Mouse (Mus musculus) monocyte, adult 5-6 weeks (primary cell): ENCODE data around the gene Mcm2. TPM values are rescaled to one million over a fixed set of nuclear protein-coding genes. Genes with fewer than 3 reads are reported as not detected.

Source experiments
- ATAC-seq: fragments of 153-309, 156-312 bp; replicated peaks from 2 replicates; pipeline ENCODE4 v1.8.0; 2017; ENCODE audit warnings: mild to moderate bottlenecking; ENCODE audit not compliant: low TSS enrichment, insufficient number of reproducible peaks, severe bottlenecking, poor library complexity, low FRiP score
- total RNA-seq: library from RNA; stranded (forward); fragments of 200-1000, 200-491, 200-594 nt; gene quantifications from 3 replicates; pipeline ENCODE4 v1.2.3, GENCODE M21; 2017

Mcm2 gene
- total RNA-seq, 1 experiment from 2014 or later = 10.9 TPM

DNA sequence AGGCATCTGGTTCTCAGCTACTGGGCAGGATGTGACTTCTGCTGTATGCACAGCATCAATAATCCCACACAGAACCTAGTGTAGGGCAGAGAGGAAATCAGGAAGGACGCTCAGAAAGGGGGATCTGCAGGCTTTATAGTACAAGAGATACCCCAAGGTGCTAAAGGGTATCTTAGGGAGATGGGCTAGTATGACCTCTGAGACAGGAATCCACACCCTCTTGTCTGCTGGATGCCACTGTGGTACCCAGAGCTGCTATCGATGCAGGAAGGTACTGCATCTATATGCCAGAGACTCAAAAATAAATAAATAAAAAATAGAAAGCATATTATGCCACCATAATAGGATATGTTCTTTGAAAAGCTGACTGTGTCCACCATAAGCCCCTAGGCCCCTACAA, 1.0 kb upstream of the Mcm2 start:
- ATAC-seq = no peak

DNA sequence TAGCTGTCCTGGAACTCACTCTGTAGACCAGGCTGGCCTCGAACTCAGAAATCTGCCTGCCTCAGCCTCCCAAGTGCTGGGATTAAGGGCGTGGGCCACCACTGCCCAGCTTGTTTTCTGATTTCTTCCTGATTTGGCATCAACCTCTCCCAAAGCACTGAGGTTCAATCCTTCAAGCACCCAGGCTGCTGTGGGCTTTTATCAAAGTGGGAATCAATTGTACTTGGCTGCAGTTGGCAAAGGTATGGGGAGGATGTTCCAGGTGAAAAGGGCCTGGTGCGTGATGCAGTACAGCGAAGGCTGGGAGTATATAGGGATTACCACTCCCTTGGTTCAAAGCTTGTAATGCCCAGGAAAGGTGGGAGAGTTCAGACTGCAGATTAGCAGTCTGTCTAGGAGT, 506 bp upstream of the Mcm2 start:
- ATAC-seq = no peak

DNA sequence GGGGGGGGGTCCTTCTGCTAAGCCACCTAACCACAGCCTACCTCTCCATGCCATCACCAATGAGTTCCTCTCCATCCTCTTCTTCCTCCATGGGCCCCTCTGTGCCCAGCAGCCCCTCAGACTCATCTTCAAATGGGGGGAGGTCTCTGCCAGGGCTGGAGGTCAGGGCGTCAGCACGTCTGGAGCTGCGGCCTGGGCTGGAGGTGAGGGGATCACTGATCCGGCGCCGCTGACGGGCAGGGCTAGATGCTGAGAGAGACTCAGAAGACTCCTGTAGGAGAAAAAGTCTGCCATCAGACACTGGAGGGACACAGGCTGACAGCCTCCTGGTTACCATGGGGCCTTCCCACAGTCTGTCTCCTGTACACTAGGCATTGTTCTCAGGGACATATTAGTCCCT, 1.3 kb downstream of the Mcm2 start:
- no peak for ATAC-seq

DNA sequence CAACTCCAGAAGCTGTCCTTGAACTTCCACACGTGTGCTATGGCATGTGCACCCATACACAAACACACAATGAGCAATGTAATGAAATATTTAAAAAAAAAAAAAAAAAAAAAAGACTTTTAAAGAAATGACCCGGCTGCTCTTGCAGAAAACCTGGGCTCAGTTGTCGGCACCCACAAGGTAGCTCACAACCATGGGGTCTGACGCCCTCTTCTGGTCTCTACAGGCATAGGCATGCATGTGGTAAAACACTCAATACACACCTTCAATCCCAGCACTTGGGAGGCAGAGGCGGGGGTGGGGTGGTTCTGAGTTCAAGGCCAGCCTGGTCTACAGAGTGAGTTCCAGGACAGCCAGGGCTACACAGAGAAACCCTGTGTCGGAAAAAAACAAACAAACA, 2.6 kb downstream of the Mcm2 start:
- ATAC-seq = no peak

DNA sequence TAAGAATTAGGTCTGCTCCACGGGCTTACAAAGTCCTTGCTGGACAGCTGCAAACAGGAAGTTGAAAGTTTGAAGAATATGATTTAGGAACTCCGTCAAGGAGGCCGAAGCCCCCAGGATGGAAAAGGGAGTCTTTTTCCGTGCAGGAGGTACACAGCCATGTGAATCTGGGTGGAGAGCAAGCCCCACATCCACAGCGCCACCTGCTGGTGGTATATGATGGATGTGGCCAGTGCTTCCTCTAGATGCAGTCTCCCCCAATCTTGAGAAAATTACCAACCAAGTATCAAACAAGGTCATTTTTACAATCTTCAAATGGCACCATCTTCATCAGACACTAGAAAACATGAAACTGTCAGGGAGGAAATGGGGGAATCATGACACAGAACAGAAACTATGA, 5.0 kb downstream of the Mcm2 start:
- ATAC-seq = no peak

DNA sequence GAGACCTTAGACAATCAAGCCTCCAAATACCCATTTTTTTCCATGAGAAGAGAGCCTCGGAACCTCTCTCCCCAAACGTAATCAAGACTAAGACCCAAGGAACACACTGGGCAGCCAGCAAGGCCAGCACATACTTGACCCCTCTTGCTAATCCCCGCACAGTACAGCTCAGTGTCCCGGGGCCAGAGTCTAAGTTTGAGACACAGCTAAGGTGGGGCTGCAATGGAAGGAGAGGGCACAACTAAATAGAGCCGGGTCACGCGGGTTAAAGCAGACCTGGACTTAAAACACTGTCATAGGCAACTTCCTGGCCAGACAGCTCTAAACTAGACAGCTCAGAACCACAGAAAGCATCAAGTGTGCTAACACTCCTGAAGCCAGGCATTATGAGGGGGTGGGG, 7.7 kb downstream of the Mcm2 start:
- no peak for ATAC-seq

DNA sequence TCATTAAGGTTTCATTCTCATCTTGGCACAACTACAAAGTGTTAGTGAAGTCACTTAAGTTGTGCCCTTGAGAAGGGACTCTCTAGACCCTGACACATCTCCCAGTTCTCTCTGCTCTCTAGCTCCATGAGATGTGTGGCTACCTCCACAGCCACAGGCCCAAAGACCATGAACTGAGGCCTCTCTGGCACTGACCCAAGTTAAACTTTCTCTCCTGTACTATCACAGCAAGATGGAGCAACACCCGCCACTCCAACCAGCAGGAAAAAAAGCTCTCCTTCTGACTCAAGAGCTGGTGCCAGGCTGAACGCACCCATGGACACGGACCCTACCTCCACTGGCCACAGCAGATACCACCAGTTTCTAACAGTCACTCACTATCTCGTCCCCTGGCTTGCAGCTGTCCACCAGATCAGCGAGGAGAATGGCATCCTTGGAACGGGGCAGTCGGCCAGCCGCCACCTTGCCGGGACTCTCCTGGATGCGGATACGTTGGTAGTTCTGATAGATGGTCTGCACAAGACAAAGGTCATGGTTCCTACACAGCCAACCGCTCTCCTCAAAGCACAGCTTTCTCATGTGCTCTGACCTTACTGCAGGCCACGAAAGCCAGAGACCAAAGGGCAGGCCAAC, 9.1 kb downstream of the Mcm2 start:
- no peak for ATAC-seq

DNA sequence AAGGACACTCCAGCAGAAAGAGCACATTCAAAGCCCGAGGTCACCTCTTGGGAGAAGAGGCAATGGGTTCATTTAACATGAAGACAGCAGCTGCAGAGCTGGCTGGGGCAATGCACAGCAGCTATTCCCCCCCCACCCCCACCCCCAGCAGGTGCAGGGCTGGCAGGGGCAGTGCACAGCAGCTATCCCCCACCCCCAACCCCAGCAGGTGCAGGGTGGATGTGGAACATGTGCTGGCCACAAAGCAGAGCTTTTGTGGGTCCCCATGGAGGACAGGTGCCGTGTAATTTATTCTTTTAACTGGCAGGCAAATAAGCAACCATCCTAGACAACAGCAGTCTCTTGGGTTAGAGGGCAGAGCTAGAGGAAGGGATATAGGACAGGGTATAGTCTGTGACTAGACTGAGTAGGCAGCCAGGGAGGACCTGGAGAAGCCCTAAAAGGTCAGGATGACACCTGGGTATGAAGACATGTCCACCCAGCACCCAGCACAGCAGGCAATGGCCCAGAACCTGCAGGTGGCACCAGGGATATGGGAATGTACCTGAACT, 12.1 kb downstream of the Mcm2 start:
- ATAC-seq = no peak

DNA sequence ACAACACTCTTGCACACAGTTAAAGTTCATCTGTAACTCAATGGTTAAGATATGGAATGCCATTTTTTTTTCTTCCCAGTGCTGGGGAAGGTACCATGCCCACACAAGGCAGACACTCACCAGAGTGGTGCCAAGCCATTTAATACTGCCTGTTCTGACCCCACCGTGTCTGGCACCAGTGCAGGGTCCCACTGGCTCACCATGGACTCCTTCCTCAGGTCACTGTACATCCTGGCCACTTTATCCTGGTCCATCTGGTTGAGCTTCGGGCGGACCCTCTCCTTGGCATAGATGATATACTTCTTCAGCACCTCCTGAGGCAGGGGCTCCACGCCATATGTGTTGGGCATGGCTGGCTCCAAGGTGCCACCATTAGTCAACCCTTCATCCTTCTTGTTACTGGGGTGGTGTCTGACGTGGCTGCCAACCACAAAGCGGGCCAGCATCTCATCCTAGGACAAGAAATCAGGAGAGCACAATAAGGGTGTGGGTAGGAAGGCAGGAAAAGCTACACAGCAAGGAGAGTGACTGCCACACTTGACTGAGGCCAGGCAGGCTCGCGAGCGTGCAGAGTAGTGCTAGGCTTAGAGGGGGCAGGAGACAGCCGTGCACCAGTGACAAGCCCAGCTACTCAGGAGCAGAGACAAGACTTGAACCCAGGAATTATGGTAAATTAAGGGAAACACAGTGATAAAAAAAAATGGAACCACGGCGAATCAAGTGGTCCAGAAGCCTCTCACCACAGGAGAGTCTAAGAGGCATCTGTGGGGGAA, 12.8 kb downstream of the Mcm2 start:
- ATAC-seq = no peak

DNA sequence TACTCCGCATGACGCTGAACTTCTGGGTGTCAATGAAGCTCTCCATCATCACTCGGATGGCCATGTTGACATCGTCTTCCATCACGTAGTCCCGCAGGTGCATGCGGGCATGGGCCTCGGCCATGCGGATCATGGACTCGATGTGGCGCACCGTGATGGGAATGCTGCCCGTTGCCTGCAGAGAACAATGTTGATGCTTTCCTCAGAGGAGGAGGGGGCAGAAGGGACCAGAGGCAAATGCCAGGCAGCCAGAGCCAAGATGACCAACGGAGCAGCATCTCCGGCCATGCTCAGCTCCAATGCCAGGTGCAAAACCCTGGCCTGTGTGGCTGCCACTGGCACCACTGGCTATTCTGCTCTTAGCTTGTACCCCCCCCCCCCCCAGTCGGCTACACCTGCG, 13.9 kb downstream of the Mcm2 start:
- ATAC-seq = no peak

DNA sequence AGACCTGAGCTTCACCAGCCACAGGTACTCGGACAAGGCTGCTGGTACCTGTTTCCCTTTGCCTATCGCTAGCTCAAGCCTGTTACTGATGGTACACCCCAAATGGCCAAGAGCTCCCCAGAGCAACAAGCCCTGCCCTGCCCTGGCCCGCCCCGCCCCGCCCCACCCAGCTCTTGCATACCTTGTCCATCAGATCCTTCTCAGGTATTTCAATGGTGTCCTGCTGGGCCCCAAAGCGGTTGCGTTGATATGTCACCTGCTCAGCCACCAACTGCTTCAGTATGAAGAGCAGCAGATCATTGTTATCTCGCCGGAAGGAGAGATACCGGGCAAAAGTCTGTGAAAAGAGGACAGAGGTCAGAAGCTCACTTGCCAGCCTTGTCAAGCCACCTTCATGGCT, 14.4 kb downstream of the Mcm2 start:
- no peak for ATAC-seq

DNA sequence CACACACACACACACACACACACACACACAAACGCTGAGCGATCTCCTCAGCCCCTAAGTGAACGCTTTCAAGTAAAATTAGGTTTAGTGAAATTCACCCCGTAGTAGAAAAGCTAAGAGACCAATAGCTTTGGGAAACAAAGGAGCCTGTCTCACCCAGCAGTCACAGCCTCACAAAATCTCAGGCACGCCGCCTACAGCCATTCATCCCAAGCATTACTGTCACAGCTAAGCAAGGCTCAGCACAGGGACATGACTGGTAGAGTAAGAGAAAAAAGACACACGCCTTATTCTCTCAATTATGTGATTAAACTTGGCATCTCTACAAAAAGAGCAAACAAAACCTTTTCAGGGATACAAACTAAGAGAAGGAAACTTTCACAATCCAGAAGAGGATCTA, 17.2 kb downstream of the Mcm2 start:
- ATAC-seq = no peak

DNA sequence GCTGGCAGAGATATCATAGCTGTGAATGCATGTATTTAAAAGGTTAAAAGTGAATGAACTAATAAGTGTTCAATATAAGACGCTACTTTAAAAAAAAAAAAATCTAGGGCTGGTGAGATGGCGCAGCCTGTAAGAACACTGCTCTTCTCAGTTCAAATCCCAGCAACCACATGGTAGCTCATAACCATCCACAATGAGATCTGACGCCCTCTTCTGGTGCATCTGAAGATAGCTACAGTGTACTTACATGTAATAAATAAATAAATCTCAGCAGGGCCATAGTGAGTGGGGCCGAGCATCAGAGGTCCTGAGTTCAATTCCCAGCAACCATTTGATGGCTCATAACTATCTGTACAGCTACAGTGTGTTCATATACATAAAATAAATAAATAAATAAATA, 19.1 kb downstream of the Mcm2 start:
- no peak for ATAC-seq

DNA sequence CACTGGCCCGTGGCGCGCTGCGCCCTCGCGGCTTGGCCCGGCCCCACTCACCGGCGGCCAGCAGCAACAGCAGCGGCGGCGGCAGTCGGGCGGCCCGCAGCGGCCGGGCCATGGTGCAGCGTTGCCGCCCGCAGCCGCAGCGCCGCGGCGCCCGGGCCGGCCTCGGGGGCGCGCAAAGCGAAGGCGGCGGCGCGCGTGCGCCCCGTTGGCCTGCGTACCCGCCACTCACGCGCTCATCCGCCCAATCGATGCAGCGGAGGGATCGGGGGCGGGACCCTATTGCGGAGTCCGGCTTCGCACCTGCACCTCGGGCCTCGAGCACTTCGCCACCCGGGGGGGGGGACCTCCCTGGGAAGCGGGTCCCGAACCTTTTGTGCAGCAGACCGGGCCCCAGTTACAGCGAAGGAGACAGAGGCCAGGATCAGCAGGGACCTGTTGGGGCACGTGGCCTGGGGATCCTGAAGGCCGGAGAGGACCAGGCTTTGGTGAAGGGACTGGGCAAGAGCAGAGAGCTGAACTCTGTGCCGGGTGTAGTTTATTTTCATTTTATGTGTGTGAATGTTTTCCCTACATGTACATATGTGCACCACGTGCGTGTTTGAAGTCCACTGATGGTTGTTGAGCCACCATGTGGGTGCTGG, 23.6 kb downstream of the Mcm2 start, which contains the start of gene Podxl2:
TSS of gene Podxl2 (minus strand) at position 177 of the 641 bp plus-strand sequence.
- ATAC-seq = no peak

DNA sequence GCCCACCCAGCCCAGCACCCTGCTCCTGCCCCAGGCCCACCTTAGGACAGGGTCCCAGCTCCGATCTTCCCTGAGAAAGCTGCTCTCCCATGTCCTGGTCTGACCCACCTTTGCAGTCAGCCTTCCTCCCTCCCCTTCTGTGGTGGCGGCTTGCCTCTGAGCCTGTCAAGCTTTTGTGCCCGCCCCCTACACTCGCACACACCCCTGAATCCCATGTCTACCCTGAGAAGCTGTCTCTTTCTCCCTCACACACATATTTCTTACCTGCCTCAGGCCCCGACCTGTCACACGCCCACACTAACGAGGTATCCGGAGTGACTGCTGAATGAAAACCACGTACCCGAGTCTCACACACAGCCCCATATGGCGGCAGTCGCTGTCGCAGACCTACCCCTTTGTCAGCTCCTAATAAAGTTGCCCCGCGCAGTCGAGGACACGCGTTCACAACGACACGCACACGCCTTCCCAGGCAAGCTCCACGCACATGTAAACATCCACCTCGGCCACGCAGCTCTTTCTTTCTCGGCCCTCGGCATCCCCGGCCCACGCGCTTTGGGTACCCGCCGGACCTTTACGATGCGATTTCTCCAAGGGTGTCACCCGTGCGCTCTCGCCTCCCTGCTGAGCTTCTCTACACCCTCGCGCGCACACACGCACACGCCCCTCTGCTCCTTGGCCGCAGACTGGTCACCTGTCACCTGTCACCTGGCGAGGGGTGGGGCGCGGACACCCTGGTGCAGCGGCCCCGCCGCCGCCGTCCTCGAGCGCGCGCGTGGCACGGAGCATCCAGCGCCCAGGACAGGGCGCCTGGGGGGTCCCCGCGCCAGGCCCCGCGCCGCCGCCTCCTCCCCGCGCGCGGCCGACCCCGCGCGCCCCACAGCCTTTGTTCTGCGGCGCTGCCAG, 24.4 kb downstream of the Mcm2 start:
- no peak for ATAC-seq

DNA sequence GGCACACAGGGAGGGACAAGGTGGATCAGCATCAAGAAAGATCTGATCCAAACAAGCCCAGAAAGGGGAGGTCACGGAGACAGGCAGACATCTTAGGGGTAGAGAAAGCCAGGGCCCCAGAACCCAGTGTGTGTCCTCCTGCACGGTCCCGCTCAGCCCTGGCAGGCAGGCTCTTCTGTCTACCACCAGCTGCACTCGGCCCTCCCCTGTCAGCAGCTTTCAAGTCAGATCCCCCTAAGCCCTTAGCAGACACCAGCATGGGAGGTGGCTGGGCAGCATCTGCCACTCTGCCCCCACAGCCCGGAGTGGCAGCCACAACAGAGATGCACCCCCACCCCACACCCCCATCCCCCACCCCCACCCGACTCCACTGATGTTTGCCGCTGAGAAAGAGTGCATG, 25.8 kb downstream of the Mcm2 start:
- ATAC-seq = no peak

DNA sequence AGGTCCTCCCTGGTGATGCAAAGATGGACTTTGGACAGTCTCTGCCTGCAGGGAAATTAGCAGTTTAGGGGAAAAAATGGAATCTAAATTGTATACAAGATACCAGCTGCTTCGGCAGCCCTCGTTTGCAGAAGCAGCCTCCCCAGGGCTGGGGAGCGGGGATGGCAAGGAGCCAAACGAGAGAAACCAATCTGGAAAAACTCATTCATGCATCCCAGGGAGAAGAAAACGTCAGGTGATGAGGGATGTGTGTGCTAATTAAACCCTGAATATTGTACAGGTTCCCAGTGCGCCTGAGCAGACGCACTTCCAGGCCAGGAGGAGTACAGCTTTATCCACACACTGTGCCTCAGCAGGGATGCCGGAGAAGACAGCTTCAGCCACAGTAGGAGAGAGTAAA, 27.0 kb downstream of the Mcm2 start:
- no peak for ATAC-seq

DNA sequence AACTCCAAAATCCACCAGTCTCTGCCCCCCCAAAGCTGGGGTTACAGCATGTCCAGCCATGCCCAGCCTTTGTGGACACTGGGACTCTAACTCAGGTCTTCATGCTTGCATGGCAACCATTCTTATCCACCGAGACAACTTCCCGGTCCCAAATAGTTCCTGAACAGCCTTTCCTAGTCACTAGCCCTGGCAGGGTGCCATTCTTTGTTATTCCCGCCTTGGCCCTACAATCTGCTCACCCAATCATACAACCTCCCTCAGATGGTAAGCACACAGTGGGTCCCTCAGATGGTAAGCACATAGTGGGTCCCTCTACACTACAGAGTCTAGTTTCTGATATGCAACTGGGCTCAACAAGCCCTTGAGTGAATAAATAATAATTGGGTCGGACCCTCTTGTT, 28.0 kb downstream of the Mcm2 start:
- ATAC-seq = no peak

DNA sequence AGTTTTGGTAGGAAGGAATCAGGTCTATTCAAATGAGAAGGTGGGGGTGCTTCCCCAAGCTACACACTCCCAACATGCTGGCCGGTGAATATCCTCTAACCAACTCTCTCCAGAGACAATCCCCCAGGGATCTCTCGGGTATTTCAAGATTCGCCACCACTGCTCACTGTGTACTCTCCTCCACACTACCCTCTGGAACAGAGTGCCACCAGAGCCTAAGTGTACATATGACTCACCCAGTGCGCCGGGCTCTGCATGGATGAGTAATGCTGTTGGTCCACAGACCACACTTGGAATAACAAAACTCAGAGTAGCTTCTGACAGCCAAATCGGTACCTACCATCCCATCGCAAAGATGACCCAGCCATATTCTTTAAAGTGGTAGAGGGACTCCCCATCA, 29.1 kb downstream of the Mcm2 start:
- no peak for ATAC-seq
